Mouse (Mus musculus) right cerebral cortex, postnatal 10 days (tissue): Measurements from ENCODE around the gene Dedd.
"Not testable (repeated sequence)": the region's sequence is repeated elsewhere in the genome, so short reads cannot be mapped to it uniquely, and the experiment has no call there.

ENCODE experiments used
- DNase-seq, 2 experiments: peaks; one replicate each; pipeline ENCODE4 v3.0.0; 2021; ENCODE audit warnings: low spot score in 2 of 2

Gene Dedd

DNA sequence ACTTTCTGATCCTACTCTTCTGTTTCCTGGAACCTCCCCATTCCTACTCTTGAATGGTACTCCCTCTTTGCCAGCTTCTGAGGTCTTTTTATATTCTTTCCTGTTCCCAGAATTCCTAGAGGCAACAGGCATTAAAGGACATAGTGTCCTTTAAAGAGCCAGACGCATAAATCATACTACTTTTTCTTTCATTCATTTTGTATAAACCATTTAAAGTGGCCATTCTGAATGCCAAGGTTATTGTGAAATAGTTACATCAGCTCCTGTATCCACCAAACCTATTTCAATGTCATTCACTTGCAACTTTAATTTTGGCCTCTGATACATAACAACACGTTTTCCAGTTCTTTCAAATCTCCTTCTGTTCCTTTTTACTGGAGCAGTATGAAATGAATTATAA, 19.6 kb upstream of the Dedd start:
- DNase-seq, result no peak

DNA sequence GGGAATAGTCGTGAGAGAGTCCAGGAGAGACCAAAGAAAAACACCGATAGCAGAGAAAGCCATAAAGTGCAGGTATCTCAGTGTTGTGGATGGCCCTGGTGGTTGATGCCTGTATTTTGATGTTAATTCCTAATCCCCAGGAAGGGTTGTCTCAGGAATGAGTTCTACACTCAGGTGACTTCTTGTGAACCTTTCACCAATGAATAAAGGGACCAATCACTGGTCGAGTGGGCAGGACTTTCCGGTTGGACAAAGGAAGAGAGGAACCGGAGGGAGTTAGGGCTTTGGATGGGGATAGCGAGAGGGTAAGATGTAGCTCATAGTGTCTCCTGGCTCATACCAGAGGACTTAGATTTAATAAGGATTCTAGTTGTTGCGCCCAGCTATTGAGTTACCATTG, 9.2 kb upstream of the Dedd start:
- no peak for DNase-seq

DNA sequence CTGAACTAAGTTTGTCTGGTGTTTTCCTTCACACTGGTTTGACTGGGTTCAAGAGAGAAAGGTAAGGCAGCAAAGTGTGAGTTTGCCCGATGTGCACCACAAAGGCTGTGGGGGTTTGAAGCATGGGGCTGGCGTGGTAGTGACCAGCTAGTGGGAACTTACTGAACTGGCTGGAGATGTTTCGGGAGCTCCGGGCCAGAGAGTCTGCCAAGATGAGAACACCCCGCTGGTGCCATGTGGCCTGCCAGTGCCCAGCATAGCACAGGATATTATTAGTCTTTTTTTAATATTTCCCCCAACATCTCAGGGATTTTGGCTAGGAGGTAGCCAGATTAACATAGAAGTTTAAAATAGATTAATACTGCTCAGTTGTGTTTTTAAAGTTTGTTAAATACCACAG, 8.8 kb upstream of the Dedd start:
- DNase-seq, result no peak

DNA sequence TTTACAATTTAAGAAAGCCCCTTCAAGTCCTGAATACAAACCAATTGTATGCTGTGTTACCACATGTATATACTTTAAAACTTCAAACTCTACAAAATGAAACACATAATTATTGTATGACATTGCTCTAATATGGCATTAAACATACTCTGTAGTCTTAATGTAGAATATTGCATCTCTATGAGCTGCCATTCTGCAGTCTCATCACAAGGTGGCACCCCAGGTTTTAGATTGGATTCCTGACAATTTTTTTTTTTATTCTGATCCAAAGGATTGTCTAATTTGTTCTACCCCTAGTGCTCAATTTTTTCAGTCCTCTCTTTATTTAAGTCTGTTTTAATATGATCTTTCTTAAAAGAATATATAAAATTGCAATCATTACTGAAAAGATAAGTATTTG, 7.5 kb upstream of the Dedd start:
- DNase-seq, result no peak

DNA sequence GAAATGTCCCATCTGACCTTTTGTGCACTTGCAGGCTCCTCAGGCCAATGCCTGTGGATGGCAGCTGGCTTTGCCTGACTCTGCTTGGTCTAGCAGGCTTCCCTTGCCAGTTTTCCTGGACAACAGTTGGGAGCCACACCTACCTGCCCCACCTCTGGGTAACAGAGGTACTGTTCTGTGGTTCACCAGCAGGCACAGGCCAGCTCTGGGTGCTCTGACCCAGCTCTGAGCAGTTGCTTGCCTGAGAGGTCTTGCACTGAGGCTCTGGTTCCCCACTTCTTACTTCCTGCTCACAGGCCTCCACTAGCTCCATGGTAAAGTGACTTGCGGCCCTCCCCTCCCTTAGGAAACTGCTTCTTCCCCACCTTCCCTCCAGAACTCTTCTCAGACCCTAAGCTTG, 6.9 kb upstream of the Dedd start:
- no peak for DNase-seq

DNA sequence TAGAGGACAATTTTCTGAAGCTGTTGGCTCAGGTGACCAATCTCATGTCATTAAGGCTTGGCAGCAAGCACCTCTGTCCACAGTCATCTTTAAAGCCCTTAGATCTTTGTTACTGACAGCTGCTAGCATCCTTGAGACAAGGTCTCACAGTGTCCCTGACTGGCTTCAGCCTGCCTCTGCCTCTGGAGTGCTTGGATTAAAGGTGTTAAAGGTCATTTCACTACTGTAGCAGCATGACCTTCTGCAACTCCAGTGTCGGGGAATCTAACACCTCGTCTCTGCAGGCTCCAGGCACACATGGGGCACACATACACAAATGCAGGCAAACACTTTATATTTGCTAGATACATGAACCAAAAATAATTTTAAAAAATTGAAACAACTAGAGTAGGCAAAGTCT, 3.4 kb upstream of the Dedd start:
- no peak for DNase-seq

DNA sequence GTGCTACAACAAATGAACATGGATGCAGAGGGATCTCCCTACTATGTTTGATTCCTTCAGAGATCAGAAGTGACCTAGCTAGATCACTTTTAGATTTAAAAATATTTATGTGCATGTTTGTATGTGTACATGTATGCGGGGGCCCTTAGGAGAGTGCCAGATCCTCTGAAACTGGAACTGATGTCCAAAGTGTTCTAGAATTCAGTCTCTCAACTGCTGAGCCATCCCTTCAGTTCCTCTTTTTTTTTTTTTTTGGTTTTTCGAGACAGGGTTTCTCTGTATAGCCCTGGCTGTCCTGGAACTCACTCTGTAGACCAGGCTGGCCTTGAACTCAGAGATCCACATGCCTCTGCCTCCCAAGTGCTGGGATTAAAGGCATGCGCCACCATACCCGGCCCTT, 2.4 kb upstream of the Dedd start:
- not testable (repeated sequence) for DNase-seq

DNA sequence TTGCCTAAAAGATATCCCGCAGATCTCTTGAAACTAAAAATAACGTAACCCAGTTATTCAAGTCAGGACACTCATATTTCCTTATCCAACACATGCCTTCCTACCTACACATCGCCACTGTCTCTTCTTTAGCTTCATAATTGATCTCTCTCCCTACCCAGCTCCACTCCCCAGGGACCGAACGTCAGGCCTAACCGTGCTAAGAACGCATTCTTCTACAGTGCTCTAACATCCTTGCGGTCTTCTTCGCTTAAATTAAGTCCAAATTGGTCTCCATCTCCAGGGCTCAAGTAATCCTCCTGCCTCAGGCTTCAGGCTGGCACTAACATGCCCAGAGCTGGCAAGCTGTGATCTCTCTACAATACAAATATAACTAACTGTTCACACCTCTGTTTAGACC, 701 bp upstream of the Dedd start:
- no peak for DNase-seq

DNA sequence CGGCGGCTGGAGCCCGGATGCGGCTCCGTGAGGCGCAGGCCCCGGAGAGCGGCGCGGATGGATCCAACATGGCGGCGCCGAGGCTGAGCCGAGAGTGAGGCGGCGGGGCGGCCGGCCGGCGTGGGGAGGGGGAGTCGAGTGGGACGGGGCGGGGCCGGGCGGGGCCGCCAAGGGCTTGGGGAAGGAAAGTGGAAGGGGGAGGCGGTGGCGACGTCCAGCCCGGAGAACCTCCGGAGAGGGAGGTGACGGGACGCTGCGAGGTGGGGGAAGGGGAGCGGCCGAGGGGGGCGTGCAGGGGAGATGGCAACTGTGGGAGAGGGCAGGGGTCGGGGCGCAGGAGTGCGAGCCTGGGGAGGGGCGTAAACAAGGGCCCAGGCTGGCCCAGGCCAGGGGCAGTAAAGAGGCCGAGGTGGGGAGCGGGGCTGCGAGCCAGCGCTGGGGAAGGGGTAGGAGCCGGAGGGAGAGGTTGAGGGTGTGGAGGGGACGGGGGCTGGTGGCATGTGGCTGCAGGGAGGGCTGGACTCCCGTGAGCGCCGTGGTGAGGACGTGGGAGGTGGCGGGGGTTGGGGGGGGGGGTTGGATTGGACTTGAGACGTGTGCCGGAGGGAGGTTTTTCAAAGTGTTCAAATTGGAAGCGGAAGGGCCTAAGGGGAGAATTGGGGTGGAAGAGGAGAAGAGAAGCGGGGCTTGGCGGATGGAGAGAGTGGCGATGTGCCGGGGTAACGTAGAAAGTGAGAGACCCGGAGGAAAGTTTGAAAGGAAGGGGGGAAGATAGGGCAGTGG, 679 bp downstream of the Dedd start:
- DNase-seq, result no peak

DNA sequence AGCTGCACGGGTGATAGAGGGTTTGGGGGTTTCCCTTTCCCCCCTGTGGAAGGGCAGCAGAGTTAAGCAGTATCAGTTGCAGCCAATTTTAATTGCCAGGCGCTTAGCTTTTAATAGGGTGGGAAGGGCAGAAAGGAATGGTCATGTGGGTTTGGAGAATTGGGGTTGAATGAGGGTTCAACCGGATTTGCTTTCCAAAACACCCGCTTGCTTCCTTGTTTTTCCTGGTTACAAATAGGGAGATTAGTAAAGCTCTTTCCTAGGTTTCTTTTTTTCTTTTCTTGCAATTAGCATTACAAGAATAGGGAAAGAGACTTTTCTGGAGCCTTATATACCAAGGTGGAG, 1.2 kb downstream of the Dedd start:
- DNase-seq, result no peak

DNA sequence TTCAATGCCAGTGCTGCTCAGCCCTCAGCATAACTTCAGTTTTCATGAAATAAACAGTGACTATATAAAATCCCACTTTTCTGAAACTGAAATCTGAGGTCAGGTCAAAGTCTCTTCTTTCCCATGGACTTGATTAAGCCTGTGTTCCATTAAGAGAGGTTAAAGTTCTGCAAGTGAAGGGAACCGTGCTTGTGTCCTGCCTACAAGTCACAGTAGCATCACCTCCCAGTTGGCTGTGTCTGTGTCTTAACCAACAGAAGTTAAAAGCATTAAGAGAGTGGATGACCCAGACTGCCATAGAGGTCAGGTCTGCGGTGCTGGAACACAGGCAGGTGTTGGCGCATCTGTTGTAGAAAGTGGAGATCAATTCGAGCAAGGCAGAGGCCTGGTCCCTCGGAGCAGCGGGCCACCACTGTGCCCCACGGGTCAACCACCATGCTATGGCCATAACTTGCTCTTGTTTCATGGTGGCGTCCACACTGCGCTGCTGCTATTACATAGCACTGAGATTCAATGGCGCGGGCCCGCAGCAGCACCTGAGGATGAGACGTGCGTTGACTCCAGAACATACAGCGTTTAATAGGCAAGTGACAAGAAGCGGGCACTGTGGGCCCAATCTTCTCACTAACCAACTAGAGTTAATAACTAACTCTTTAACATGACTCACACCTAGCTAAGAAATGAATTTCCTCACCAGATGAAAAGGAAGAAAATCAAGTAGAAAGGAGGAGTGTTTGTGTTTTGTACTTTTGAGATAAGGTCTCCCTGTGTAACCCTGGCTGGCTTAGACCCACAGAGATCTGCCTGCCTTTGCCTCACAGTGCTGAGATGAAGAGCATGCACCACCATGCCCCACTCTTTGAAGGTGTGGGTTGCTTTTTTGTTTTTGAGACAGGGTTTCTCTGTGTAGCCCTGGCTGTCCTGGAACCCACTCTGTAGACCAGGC, 13.6 kb downstream of the Dedd start:
- no peak for DNase-seq

DNA sequence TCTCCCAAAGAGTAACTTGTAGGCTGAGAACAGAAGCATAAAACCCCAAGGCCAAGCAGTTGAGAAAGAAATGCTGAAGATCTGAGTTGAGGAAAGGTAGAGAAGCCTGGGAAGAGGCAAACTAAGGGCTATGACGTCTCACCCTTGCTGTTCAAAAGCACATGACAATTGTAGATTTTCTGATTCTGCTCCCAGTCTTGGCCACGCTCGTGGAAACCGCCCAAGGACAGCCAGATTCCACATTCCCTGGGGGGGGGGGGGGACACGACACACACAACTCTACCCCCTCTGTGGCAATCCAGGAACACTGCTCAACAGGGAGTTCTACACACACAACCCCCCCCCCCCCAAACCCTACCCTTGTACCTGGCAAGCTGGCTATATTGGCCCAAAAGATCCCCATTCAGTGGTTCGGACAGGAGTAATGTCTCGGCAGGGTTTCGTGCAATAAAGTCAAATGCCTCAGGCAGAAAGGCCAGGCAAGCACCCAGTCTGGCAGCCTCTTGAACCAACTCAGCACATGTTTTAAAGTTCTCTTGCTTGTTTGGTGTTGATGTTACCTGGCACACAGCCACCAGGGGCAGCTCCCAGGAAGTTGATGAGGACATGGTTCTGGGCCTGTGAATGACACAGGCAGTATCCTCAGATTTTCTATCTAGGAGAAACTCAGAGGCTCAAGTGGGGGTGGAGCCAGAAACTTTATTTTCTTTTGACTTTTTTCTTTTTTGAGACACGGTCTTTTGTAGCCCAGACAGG, 15.2 kb downstream of the Dedd start:
- DNase-seq, result no peak

DNA sequence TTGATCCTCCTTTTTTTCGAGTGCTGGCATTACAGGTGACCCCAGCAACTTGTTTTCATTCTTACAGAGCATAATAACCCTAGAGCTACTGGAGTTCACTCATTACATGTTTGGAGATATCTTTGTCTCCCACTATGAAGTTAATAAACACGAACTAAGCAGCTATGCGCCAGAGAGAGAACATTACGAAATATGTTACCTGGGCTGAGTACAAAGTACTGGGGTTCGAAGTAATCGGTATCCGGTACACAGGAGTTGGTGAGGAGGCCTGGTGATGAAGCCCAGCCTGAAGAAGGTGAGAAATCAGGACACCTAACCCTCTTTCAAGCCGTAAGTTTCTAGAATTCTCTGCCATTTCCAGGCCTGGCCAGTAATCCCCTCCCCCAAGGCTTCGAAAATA, 15.8 kb downstream of the Dedd start:
- no peak for DNase-seq

DNA sequence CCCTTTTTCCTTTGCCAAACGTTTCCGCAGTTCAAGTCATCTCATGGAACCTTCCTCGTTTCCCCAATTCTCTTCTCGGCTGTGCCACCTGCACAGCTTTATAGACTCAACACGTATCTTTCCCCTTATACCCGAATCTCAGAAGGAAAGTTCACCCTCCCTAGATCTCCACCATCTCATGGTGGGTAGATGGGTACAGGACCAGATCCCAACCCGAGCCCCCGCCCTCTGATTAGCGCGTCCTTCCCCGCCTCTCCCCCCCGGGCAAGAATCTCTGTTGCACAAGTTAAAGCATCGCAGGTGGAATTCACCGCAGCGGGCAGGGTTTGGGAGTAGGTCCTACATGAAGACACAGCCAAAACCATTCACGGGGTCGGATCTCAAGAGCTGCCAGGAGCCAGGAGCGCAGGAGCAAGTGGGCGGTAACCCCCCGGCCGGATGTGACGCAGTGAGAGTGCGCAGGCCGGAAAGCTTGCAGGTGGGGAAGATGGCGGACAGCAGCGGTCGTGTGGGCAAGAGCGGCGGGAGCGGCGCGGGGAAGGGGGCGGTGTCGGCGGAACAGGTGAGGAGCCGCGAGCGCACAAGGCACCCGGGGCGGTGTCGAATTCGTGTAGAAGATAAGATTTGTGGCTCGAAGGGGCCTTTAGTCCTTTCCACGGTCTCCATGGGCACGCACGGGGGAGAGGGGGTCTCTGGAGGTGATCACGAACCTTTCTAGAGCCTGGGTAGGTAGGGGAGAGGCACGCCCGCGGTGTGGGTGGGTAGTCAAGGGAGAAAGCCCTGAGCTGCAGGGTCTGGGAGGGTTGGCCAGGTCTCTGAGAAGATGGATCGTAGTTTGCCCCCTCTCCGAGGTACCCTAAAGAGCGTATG, 16.5 kb downstream of the Dedd start, which contains the start of the genes Nit1 and Pfdn2:
Gene Nit1 (minus strand): TSS at position 422 of the 870 bp plus-strand sequence.
Gene Pfdn2 (plus strand): TSS at position 446 of the 870 bp plus-strand sequence.
- peak; percentile 95 for DNase-seq

DNA sequence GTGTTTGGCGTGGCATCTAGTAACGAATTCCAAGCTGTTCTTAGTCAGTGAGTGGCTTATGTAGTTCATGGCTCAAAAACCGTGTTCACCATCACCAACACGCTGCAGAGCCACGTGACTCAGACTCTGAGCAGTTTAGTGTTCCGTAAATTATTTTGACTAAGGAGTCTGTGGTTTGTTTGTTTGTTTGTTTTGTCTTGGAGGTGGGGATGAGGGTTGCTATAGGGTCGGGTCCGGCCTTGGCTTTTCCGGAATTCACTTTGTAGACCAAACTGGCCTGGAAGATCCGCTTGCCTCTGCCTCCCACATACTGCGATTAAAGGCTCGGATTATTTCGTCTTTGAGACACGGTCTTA, 17.1 kb downstream of the Dedd start:
- no peak for DNase-seq

DNA sequence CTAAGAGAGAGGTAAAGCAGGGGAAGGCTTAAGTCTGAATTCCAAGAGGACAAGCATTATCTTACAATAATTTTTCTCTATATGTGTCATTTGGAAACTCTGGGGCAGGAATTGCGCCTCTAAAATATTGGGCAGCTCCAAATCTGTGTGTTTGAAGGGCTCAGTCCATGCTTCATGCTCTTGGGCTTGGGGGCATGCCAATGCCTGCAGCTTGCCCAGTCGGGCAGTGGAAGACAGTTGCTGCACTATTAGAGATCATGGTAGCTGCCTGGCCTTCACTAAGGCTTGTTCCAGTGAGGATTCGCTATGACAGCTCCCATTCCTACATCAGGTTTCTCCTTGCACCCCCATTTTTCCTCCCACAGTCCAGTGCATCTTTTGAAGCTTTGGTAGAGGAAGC, 19.7 kb downstream of the Dedd start:
- DNase-seq, result no peak

DNA sequence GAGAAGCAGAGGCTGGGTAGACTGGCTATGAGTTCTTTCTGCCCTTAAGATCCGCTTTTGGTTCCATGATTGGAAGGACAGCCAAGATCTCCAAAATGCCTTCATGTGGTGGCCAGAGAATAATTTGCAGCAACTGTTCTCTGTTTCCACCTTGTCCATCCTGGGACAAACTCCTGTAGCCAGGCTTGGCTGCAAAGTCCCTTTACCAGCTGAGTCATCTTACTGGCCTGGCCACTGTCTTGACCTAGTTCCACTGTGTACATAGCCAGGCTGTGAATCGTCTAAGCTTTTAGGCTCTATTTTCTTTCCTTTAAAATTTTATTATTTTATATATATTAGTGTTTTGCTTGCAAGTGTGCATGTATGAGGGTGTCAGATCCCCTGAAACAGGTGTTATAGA, 20.3 kb downstream of the Dedd start:
- no peak for DNase-seq

DNA sequence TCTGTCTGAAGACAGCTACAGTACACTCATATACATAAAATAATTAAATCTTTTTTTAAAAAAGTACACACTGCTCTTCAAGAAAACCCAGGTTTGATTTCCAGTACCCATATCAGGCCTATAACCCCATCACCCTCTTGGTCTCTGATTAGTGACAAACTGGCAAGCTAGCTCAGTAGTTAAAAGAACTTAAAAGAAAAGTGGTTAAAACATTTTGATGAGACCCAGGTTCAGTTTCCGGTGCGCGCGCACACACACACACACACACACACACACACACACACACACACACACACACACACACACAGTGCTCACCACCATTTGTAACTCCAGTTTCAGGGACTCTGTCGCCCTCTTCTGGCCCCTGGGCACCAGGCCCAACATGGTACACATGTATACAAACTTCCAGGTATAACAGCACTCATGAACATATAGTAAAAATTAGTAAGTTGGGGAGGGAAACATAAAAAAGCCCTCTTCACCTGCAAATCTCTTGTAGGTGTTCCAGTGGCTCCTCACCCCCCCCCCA, 26.9 kb downstream of the Dedd start:
- DNase-seq, result no peak

DNA sequence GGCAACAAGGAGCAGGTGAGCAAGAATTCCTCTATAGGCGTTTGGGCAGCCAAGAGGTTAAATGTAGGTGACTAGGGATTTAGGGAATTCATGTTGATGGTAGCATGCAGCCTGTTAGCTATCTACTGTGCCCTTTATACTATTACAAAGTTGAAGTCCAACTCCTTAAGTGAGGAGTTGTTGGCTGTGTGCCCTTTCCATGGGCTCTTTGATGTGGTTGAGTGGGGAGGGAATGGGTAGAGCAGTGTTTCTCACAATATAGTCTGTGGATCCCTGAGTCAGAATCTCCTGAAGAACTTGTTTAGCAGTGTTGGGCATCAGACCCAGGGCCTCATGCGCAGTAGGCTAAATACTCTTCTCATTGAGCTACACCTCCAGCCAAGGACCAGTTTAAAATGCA, 27.9 kb downstream of the Dedd start:
- DNase-seq, result no peak

DNA sequence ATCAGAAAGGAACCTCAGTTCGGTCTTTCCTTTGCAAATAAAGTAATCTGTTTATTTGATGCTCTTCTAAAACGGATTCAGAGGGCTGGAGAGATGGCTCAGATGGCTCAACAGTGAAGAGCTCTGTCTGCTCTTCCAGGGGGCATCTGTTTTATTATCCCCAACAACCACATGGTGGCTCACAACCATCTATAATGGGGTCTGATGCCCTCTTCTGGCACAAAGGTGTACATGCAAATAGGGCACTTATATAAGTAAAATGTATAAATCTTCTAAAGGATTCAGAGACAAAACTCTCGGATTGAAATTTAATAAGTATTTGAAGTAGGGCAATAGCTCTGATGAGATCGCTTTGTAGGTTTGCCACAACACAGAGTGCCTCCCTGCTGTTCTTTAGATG, 29.5 kb downstream of the Dedd start:
- DNase-seq, result peak in 1 of 2 experiments; percentile 57

DNA sequence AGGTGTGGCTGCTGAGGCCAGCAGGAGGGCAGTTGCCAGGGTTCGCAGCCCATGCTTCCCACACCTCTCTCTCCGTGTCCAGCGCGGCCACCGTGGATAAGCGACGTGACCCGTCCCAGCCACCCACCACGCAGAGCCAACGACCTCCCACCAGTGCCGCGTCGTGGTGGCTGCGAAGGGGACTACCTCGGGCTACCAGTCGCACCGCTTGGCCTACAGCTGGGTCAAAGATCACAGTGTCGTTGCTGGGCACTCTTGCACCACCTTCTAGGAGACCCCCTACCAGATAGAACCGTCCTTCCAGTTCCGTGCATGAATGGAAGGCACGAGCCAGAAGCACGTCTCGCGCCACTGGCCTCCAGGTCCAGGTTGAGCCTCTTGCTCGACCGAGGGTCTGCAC, 31.3 kb downstream of the Dedd start:
- peak; percentile 66 to 68 for DNase-seq
